Mouse (Mus musculus) cerebellum, adult 18-20 months (tissue): Measurements from ENCODE around the gene Plekhg3.

Experiments
- DNase-seq, 2 experiments: peaks; one replicate each; pipeline ENCODE4 v3.0.0; 2021

Plekhg3 gene

GRCm38 (mm10) chr12:76530580-76531139 lies at the start of gene Plekhg3:
Gene Plekhg3, plus strand, starts transcription at chr12:76530891.
- no peak for DNase-seq

- no peak for DNase-seq
These were observed 48.2 kb upstream of the Plekhg3 start for GRCm38 (mm10) chr12:76482446-76482845.

- DNase-seq: no peak
These were observed 47.7 kb upstream of the Plekhg3 start for GRCm38 (mm10) chr12:76482948-76483347.

GRCm38 (mm10) chr12:76484881-76485280 lies 45.8 kb upstream of the Plekhg3 start:
- no peak for DNase-seq

- no peak for DNase-seq
These were observed 45.3 kb upstream of the Plekhg3 start for GRCm38 (mm10) chr12:76485381-76485780.

DNA sequence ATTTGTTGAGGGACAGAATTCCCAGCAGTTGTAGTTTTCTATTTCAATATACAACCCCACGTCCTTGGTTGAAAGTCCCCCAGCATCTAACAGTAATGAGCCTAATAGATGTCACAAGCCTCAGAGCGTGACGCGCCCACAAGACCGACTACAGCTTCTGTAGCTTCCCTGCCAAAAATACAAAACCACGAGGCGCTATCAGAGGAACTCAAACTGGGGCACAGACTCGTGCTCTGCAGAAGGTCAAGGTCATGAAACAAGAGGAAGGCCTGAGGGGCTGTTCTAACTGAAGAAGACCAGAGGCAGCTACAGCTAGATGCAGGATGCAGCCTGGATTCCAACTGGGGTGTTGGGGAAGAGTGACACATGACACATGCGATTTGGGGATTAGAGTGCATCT lies 43.7 kb upstream of the Plekhg3 start:
- DNase-seq: no peak

GRCm38 (mm10) chr12:76490798-76491197 lies 39.9 kb upstream of the Plekhg3 start:
- no peak for DNase-seq

DNA sequence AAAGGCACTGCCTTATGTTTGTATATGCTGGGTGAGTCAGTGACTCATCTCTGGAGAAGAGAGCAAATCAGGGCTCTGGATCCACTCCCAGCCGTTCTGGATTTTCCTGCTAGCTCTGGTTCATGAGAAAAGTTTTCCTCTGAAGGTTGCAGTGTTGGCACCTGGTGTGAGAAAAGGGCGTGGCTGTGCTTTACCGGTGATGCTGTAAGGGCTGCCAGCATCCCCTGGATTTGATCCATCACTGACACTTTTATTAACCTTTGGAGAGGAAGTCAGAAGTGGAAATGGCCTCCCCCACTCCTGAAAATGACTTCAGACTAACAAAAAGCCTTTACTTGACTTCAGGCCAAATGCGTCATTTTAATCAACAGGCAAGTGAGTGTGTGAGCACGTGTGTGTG lies 37.2 kb upstream of the Plekhg3 start:
- no peak for DNase-seq

DNA sequence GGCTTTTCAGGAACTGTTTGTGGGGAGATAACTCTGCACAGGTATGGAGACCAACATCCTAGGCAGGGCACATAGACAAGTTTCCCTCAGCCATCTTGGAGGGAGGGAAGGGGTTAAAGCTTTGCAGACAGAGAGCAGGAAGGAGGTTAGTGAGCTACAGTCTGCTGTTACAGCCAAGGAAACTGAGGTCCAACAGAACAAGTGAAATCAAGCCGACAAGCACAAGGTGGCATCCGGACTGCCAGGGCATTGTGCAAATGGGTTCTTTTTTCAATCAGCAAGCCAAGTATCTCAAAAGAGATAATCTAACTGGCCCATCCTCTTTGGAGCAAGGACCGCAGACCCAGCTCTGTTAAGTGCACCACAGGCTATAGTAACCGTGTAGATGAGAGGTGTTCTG lies 35.3 kb upstream of the Plekhg3 start:
- DNase-seq: no peak

GRCm38 (mm10) chr12:76496324-76496723 lies 34.4 kb upstream of the Plekhg3 start:
- DNase-seq: peak; percentile 65 to 74

- no peak for DNase-seq
These were observed 31.4 kb upstream of the Plekhg3 start for GRCm38 (mm10) chr12:76499276-76499675.

- no peak for DNase-seq
These were observed 30.6 kb upstream of the Plekhg3 start for GRCm38 (mm10) chr12:76500055-76500454.

GRCm38 (mm10) chr12:76500896-76501295 lies 29.8 kb upstream of the Plekhg3 start:
- DNase-seq: no peak

DNA sequence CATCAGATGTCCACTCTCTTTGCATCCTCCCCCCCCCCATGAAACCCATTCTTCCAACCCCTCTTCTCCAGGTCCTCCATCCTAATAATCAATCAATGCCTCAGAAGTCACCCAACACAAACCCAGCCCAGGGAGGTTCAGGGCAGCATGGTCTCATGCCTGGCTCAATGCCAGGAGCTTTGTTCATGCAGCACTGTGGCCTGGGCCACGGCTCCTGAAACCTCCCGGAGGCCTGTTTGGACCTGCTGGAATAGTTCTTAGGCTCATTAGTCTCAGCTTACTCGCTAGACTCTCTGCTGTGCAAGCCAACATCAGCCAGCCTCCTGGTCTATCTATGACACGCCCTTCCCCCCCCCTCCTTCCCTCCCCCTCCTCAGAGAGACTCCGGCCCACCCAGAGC lies 27.7 kb upstream of the Plekhg3 start:
- no peak for DNase-seq

- peak in 1 of 2 experiments; percentile 36 for DNase-seq
These were observed 24.2 kb upstream of the Plekhg3 start for GRCm38 (mm10) chr12:76506522-76506921.

GRCm38 (mm10) chr12:76507791-76508190 lies 22.9 kb upstream of the Plekhg3 start:
- DNase-seq: no peak

DNA sequence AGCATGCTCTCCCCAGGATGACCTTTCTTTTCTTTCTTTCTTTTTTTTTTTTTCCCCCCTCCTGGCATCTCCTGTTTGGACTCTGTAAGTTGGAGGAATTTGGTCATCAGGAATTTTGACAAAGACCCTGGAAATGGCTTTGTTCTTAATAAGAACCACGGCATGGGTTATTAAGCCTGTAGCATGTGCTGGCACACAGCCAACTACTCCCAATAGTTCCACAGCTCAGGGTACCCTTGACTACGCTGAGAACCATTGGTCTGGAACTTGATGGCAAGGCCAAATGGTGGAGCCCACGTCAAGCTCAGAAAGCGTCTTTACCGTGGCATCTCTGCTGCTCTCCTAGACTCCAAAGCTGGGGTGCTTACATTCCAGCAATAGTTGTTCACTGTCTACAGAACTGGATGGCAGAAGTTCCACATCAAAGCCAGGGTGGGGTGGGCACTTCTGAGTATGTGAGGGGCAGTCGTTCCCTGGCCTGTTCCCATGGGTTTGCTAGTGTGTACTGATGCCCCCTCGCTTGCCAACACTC lies 21.7 kb upstream of the Plekhg3 start:
- no peak for DNase-seq

DNA sequence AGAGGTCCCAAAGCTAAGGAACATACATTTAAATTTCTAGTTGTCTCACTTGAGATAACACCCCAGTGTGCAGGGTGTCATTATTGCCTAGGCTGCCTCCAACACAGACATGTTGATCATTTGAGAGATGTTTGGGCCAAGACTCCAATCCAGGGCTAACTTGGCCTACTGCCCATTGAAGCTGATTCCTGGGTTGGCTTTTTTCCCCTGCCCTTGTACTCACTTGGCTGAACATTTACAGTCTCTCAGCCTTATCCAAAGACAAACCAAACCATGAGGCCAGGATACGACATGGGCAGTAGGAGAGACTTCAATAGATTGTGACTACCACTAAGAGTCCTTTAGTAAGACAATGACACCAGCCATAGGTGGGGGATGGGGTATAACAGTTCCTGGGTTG lies 18.0 kb upstream of the Plekhg3 start:
- peak; percentile 72 to 74 for DNase-seq

- DNase-seq: no peak
These were observed 15.8 kb upstream of the Plekhg3 start for GRCm38 (mm10) chr12:76514842-76515241.

DNA sequence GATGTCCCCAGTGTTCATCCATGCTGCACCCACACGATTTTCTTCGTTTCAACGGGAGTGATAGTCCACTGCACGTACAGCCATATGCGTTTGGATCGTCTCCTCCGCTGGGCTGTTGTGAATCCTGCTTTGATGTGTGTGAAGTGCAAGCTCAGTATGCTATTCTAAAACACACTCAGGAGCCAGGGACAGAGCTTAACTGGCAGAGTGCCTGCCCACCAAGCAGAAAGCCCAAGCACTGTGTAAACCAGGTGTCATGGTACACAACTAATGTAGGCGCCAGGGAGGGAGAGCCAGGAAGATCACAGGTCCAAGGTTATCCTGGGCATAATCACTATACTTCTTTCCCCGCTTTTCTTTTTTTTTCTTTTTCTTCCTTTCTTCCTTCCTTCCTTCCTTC lies 12.7 kb upstream of the Plekhg3 start:
- peak in 1 of 2 experiments; percentile 39 for DNase-seq

GRCm38 (mm10) chr12:76518909-76519842 lies 11.5 kb upstream of the Plekhg3 start:
- DNase-seq: peak; percentile 81 to 88

- DNase-seq: no peak
These were observed 7.0 kb upstream of the Plekhg3 start for GRCm38 (mm10) chr12:76523654-76524053.

DNA sequence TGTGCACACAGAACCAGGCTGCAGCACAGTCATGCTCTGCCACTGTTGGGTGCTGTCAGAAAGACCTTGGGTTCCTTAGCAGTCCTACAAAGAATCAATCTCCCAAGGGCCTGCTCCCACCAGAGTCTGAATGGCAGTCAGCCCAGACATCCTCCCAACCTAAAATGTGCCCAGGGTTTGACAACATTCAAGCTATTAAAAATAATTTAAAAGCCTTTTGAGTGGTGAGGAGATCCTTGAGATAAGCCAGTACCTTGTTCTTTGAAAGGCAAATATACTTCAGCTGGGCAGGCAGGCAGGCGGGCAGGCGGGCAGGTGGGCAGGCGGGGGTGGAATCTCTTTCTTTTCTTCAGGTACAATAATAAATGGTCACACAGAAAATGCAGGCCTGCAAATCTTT lies 5.8 kb upstream of the Plekhg3 start:
- DNase-seq: no peak

- no peak for DNase-seq
These were observed 3.3 kb upstream of the Plekhg3 start for GRCm38 (mm10) chr12:76527245-76527881.
